18 mouse cellular contexts compared by ENCODE assay signal in genomic region chr6:52697964-52698535, GRCm38 (mm10). TPM values are rescaled to one million over a fixed set of nuclear protein-coding genes. Genes with fewer than 3 reads are reported as not detected.
A peak's percentile ranks its signal among the peaks of the same experiment; 100 is the strongest.
DNase-seq lines count a peak whose midpoint lies in the region; ATAC-seq and TF ChIP-seq lines count a peak whose summit lies in the region.
"Had no signal": no experiment of that assay in that cellular context is flagged by ENCODE, and none has a peak within 500 bp of the region (broad histone marks: within the 10 kb centered on the region; RNA-seq: fewer than 3 reads in every experiment).

No protein-coding gene starts in this region.

- H3K27me3 ChIP-seq in liver, embryonic 15.5 days: no peaks in the 10 kb centered on the region
- H3K27me3 ChIP-seq in kidney, adult 2 months (replicated peaks; ENCODE audit: control insufficient read depth, insufficient read depth, low read length): no peaks in the 10 kb centered on the region
- H3K27me3 ChIP-seq: embryonic facial prominence, embryonic 12.5 days; limb, embryonic 13.5 days; neural tube, embryonic 15.5 days; stomach, embryonic 15.5 days had no signal

- ATAC-seq in liver, embryonic 15.5 days (ENCODE audit: insufficient read depth): no peak

- no peak for TF ChIP-seq CTCF in kidney, adult 2 months (conservative IDR thresholded peaks at IDR 0.05; ENCODE audit: insufficient read depth, insufficient read length, low read depth, low read length)

- no peaks in the 10 kb centered on the region for H3K9me3 ChIP-seq in liver, embryonic 15.5 days (replicated peaks)
- H3K9me3 ChIP-seq: embryonic facial prominence, embryonic 12.5 days; heart, embryonic 10.5 days; neural tube, embryonic 15.5 days; stomach, embryonic 15.5 days had no signal

- no peak overlapping the region for H3K4me2 ChIP-seq in liver, embryonic 15.5 days
- H3K4me2 ChIP-seq: embryonic facial prominence, embryonic 12.5 days; hindbrain, embryonic 14.5 days; limb, embryonic 13.5 days; neural tube, embryonic 15.5 days; stomach, embryonic 15.5 days had no signal

- intact Hi-C loops in heart, postnatal 25 days (cut with DNase I): no loop called here

- no peaks in the 10 kb centered on the region for H3K36me3 ChIP-seq in liver, embryonic 15.5 days (replicated peaks)
- H3K36me3 ChIP-seq in kidney, adult 2 months (ENCODE audit: control insufficient read depth, insufficient read depth, low read length): no peaks in the 10 kb centered on the region
- H3K36me3 ChIP-seq: embryonic facial prominence, embryonic 12.5 days; heart, embryonic 10.5 days; limb, embryonic 13.5 days; neural tube, embryonic 15.5 days; stomach, embryonic 15.5 days had no signal

- no peak overlapping the region for H3K9ac ChIP-seq in liver, embryonic 15.5 days
- H3K9ac ChIP-seq: embryonic facial prominence, embryonic 12.5 days; hindbrain, embryonic 14.5 days; limb, embryonic 13.5 days; neural tube, embryonic 15.5 days; stomach, embryonic 15.5 days had no signal

- TF ChIP-seq POLR2A in kidney, adult 2 months (IDR thresholded peaks at IDR 0.05; ENCODE audit: low read depth, low read length): no peak

- H3K27ac ChIP-seq in liver, embryonic 15.5 days (replicated peaks): 0 out of 2 replicates have a peak overlapping the region, but pooled peaks have one; percentile 45
- H3K27ac ChIP-seq in kidney, adult 2 months (ENCODE audit: insufficient read depth, low read depth, low read length): no peak overlapping the region
- H3K27ac ChIP-seq: embryonic facial prominence, embryonic 12.5 days; heart, embryonic 10.5 days; hindbrain, embryonic 14.5 days; limb, embryonic 13.5 days; neural tube, embryonic 15.5 days; stomach, embryonic 15.5 days had no signal

- WGBS in liver, embryonic 15.5 days (ENCODE audit: insufficient replicate concordance): 12% methylated on average over 4 of the region's 4 CpGs
- WGBS in kidney, adult 2 months: 61% methylated on average over 4 of the region's 4 CpGs

- H3K4me3 ChIP-seq in liver, embryonic 15.5 days (replicated peaks): no peak overlapping the region
- no peak overlapping the region for H3K4me3 ChIP-seq in kidney, adult 2 months (ENCODE audit: insufficient read depth, low read depth, low read length)
- H3K4me3 ChIP-seq: embryonic facial prominence, embryonic 12.5 days; heart, embryonic 10.5 days; limb, embryonic 13.5 days; neural tube, embryonic 15.5 days; stomach, embryonic 15.5 days had no signal

- H3K4me1 ChIP-seq in liver, embryonic 15.5 days (replicated peaks): peaks cover 4% of the 10 kb centered on the region
- H3K4me1 ChIP-seq in kidney, adult 2 months (ENCODE audit: control insufficient read depth, insufficient read depth, low read length): no peaks in the 10 kb centered on the region
- H3K4me1 ChIP-seq: embryonic facial prominence, embryonic 12.5 days; heart, embryonic 10.5 days; neural tube, embryonic 15.5 days; stomach, embryonic 15.5 days had no signal

- peak; percentile 92 for DNase-seq in heart, adult 11 months
- no peak for DNase-seq in heart, postnatal 25 days (ENCODE audit: low spot score)
- DNase-seq in retina, adult 2 months (ENCODE audit: low read depth, low spot score): peak; percentile 87
- DNase-seq in retina, embryonic 14.5 days (ENCODE audit: low spot score): no peak
- DNase-seq in retina, postnatal 7 days (ENCODE audit: low read depth, low spot score): peak; percentile 57
- DNase-seq in kidney, adult 2 months: no peak
- no peak for DNase-seq in frontal cortex, postnatal 10 days (ENCODE audit: low spot score in 2 of 2)
- DNase-seq: adrenal gland, postnatal 10 days; cerebellum, postnatal 36 days; kidney, adult 18-20 months; thymus, postnatal 4 days had no signal

RNA-seq across cellular contexts. Expression of gene Tax1bp1, which starts 15.5 kb away (rescaled TPM):
- 100 to 1,000 TPM in 1 of 2 experiments, 10 to 100 TPM in 1; 98.5 to 123 TPM for total RNA-seq in heart, postnatal 25 days (2021)
- polyA plus RNA-seq in liver, embryonic 15.5 days (2015; fragmentation: Nextera tagmentation; extraction: Ambion mirVana): 90.7 and 107 TPM in 2 replicates
- polyA plus RNA-seq in kidney, adult 2 months (2012; rRNA removed): 50.1 and 63.1 TPM in 2 replicates

RNA-seq across cellular contexts. Expression of gene Hibadh, which starts 57.9 kb away (rescaled TPM):
- 100 to 1,000 TPM; 242 to 244 TPM for total RNA-seq in heart, postnatal 25 days (2021)
- polyA plus RNA-seq in liver, embryonic 15.5 days (2015; fragmentation: Nextera tagmentation; extraction: Ambion mirVana): 72.3 and 76.6 TPM in 2 replicates
- 254 and 334 TPM in 2 replicates for polyA plus RNA-seq in kidney, adult 2 months (2012; rRNA removed)

Comparison
In these comparisons a context has a peak if more than half of its experiments do, and no peak if none do; other contexts are left out.
1. DNase-seq: peak in heart, adult 11 months (single experiment), retina, adult 2 months (single experiment) and retina, postnatal 7 days (single experiment); none in heart, postnatal 25 days (single experiment), retina, embryonic 14.5 days (single experiment), kidney, adult 2 months (single experiment) and frontal cortex, postnatal 10 days (0 of 2).